Mouse (Mus musculus) megakaryocyte, embryonic 14.5 days (primary cell): Measurements from ENCODE around the gene Mgll.

Experiments
- FLI1 ChIP-seq: IDR thresholded peaks from 2 replicates; pipeline ENCODE4 v1.6.1; 2012; ENCODE audit warnings: low read length, inconsistent platforms, mixed read lengths
- GATA1 ChIP-seq: IDR thresholded peaks from 3 replicates; pipeline ENCODE4 v1.6.1; 2012; ENCODE audit warnings: mixed read lengths, low read length, inconsistent platforms, borderline replicate concordance

DNA sequence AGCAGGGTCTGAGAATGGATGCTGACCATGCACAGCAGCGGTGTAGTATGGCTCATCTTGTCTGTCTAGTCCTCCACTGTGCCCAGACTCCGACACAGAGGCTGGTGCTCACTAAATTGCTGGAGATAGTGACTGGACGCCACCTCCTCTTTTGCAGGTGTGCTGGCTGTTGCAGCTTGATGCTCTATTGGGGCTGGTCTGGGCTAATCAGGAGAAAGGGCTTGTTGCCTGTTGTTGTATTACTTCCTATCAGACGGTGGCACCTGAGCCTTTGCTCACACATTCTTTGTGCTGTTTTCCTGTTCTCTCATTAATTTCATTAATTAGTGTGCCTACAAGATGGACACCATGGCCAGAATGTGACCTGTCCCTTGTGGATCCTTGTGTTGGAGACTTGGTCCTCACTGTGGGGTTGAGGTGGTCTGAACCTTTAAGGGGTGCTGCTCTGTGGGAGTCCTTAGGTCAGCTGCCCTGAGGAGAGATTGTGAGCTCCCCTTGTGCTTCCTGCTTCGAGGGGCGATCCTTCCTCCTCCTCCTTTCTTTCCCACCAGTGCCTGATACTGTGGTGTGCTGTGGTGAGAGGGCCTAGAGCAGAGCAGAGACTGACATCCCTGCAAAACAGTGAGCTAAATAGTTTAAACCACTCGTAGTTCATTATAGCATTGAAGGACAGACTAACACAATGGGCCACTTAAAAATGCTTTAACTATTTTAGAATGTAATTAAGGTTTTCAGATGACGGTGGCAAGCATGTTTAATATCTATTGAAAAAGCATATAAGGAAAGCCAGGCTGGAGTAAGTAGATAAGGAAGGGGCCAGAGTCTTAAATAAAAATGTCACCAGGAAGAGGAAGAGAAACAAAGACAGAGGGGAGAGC, 15.6 kb upstream of the Mgll start:
- TF ChIP-seq GATA1 = no peak
- TF ChIP-seq FLI1 = no peak
